Mouse (Mus musculus): Measurements from ENCODE around the gene Lztr1. TPM values are rescaled to one million over a fixed set of nuclear protein-coding genes. Genes with fewer than 3 reads are reported as not detected.
"Not testable (repeated sequence)": the region's sequence is repeated elsewhere in the genome, so short reads cannot be mapped to it uniquely, and the experiment has no call there.

Lztr1 gene
- total RNA-seq, 2 experiments from 2014 or later, result 43.6 to 54.4 TPM

DNA sequence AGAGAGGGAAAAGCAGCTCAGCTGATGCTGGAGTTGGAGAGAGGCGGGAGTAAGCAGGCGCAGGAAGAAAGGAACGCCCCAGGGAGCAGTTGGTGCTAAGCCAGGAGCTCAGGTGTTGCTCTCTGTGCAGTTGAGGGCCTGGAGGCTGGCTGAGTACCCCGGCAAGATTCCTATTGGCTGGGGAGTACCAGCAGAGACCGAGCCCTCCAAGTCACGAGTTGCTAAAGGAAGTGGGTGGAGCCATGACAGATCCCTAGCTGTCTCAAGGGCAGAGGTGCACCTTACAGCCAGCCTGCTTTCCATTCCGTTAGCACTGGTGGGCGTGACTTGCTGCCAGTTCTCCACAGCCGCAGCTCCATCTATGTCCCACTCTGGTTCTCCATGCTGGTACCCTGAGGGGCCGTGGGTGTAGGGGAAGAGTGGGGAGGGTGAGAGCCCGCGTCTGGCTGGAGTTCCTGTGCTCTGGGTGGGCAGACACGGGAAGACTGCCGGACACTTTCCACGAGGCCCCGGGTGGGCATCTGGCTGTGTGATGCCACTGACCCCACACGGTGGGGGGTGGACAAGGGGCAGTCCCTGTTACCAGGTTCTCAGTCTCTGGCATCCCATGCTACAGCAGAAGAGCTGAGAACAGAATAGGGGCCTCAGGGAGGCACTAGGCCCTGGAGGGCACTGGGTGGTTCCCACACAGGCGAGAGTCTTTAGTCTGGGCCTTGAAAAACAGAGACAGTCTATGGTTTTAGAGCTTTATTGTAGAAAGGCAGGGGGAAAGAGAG is 45.6 kb downstream of the Lztr1 start:
- ATAC-seq (replicated peaks; ENCODE audit: low FRiP score, poor library complexity, severe bottlenecking), result peak; percentile 75

DNA sequence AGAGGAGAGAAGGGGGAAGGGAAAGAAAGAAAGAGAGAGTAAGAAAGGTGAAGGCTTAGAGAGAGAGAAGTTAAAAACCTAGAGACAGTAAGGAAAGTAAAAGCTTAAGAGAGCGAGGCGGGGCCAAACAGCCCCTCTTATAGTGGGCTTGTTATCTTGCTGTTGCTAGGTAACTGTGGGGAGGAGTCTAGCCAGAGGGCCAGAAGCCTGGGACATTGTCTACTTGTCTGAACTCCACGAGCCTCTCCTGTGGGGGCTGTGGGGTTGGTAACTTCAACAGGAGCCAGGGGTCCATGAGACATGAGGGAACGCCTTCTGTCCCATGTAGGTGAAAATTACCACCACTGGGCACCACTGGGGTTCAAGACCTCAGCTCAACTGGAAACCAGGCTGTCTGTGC is 46.2 kb downstream of the Lztr1 start:
- ATAC-seq (replicated peaks; ENCODE audit: low FRiP score, poor library complexity, severe bottlenecking), result not testable (repeated sequence)

DNA sequence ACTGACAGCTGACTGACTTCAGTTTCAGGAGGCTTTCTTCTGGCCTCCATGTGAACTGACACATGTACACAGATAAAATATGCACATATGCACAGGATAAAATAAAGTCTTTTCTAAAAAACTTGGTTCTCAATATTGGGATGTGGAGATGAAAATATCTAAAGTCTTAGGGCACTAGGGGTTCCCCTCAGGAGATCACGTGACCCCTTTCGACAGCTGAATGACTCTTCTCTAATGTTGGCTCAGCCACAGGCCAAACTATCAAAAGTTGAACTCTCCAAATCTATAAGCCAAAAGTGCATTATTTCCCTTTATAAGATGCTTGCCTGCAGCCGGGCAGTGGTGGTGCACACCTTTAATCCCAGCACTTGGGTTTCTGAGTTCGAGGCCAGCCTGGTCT is 47.7 kb downstream of the Lztr1 start:
- no peak for ATAC-seq (replicated peaks; ENCODE audit: low FRiP score, poor library complexity, severe bottlenecking)

DNA sequence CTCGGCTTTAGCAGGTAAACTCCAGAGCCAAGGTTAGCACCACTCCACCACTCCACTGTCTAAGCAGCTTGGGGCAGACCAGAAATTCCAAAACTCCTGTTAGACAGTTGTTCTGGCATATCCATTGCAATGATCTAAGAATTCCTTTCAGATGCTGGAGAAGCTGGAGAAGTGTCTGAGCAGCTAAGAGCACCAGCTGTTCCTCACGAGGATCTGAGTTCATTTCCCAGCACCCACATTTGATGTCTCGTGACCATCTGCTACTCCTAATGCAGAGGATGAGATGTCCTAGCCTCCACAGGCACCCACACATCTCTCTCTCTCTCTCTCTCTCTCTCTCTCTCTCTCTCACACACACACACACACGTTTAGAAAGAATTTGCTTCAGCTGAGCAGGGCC is 48.4 kb downstream of the Lztr1 start:
- ATAC-seq (replicated peaks; ENCODE audit: low FRiP score, poor library complexity, severe bottlenecking), result no peak

DNA sequence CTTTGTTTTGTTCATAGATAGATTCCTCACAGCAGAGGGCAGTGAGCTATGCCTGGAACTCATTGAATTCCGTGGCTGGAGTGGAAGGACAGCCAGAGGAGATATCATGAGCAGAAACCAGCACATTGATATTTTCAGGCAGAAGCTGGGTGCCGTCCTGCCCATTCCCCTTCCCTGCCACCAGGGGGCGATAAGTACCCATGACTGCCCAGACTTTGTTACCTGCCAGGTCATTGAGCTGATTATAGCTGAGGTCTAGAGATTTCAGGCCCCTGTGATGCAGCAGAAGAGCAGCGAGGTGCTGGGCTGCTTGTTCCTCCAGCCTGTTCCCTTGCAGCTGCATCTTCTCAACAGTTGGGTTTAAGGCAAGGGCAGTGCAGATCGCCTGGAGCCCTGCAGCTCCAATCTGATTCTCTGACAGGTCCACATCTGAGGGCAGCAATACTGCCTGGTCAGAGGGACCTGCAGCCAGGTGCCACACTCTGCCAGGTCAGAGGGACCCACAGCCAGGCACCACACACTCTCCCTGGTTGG is 49.5 kb downstream of the Lztr1 start:
- ATAC-seq (replicated peaks; ENCODE audit: low FRiP score, poor library complexity, severe bottlenecking), result peak; percentile 64

DNA sequence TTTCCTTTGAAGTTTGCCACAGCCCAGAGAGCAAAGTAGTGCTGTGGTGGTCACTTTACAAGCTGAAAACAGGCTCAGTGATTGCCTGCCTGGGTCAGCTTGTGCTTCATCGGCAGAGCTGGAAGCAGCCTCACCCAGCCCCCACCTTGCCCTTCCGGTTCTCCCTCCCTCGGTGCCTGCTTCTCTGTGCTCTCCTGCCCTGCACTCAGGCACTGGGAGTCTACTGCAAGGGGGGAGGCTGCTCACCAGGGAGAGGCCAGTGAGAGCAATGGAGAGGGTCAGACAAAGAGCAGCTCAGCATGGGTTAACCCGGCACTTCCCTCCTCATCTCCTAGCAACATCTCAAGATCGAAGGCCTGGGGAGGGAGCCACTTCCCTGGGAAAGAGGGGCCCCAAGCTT is 50.3 kb downstream of the Lztr1 start:
- no peak for ATAC-seq (replicated peaks; ENCODE audit: low FRiP score, poor library complexity, severe bottlenecking)

DNA sequence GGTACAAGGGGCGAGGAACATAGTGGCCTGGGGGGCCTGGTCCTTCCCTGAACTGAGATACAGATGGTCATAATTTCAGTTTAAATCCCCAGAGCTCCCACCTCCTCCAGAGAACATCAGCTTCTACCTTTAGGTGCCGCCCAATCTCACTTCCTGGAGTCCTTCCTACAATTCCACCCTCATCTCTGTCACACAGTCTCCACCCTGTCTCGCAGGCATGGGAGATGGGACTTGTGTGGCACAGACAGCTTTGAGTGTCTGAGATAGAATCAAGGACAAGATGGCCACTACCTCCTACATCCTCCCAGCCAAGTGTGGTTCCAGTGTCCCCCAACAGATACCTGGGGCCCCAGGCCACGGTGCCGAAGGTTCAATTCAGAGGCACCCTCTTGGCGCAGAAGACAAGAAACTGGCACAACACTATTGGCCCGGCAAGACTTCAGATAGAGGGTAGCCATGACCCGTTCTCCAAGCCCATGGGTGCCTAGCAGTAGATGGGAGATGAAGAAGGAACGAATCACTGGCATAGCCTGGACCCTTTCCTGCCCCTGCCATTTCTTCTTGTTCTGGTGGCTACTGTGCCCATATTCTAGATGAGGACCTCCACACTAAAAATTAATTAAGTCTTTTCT is 51.0 kb downstream of the Lztr1 start:
- no peak for ATAC-seq (replicated peaks; ENCODE audit: low FRiP score, poor library complexity, severe bottlenecking)

DNA sequence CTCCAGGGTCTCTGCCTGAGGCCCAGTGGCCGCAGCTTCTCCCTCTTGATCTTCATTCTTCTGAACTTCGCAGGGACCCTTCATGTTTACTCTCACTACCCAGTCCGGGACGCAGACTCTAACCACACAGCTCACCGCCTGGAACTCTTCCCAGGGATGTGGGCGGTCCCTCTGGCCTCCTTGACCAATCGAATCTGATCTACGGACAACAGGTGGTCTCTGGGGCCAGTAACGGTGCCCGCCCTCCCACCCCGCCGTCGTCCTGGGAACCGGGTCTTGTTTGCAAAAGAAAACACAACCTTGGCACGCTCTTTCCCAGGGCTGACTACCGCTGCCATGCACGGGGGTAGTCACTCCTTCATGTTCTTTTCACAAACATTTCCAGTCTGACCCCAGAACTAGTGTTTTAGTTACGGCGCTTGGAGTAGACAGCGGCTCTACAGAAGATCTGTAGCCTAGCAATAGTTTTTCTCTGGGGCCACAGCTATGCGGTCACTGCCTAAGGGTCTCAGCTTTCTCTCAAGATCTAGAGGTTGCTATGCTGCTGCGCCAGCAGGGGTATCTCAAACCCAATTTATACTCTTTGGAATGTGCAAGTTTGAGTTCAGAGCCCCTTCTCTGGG is 52.8 kb downstream of the Lztr1 start, which contains the start of gene Lrrc74b:
Gene Lrrc74b (minus strand): TSS at position 120 of the 623 bp plus-strand sequence.
- ATAC-seq (replicated peaks; ENCODE audit: low FRiP score, poor library complexity, severe bottlenecking), result no peak

DNA sequence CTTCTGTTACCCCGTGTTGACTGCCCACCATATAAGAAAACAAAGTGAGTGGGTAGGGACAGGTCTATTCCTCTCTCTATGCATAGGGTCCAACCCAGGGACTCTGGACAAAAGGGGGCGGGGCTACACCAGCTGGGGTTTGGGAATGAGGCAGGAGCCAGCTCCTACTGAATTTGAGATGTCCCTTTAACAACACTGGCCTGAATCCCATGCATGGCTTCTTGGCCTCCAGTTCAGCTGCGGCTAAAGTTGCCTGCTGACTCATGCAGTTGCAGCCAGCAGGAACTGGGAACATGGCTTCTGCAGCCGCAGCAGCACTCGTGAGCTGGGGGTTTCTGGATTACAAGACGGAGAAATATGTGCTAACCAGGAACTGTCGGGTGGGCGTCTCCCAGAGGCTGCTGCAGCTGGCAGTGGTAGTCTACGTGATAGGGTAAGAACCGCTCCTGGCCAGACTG is 53.3 kb downstream of the Lztr1 start, which contains the start of gene P2rx6:
Gene P2rx6 (plus strand): TSS at position 135 of the 458 bp plus-strand sequence.
- no peak for ATAC-seq (replicated peaks; ENCODE audit: low FRiP score, poor library complexity, severe bottlenecking)

DNA sequence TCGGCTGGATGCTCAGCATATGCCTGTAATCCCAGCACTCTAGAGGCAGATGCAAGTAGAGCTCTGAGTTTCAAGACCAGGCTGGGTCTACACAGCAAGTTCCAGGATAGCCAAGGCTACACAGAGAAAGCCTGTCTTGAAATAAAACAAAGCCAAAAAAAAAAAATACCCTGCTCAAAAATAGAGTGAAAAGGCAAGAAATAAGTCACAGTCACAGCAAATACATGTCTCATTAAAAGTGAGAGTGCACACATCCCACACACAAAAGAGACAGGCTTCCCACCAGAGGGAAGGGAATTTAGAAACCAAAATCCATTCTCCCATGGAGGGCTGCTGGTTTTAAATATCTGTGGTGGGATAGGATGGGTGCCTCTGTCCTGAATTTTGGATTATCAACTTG is 55.1 kb downstream of the Lztr1 start:
- no peak for ATAC-seq (replicated peaks; ENCODE audit: low FRiP score, poor library complexity, severe bottlenecking)

DNA sequence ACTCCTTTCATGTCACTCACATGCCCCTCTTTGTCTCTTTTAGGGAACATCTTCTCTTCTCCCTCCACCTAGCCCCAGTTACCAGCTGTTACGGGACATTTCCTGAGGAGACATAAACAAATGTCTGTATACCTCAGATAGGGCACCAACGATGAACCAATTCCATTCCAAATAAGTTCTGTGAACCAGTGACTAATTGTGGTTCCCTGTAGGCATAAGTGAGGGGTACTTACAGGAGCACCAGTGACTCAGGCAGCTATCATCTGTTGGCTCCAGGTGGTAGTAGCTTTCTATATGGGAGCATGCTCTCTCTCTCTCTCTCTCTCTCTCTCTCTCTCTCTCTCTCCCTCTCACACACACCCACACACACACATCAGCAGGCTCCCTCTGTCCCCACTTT is 55.7 kb downstream of the Lztr1 start:
- no peak for ATAC-seq (replicated peaks; ENCODE audit: low FRiP score, poor library complexity, severe bottlenecking)

DNA sequence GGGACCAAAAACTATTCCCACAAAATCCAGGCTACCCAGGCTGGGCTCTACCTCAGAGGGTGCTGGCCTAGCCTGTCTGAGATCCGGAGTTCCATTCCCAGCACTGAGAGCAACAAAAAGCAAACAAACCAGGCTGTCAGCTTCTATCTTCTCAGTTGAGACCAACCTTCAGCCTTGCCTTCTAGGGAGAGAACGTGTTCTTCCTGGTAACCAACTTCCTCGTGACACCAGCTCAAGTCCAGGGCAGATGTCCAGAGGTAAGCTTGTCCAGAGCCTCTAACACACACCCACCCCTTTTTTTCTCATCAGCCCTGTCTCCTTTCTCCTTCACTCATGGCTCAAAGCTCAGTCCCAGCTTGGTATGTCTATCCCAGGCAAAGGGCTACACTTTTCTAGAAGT is 56.3 kb downstream of the Lztr1 start:
- no peak for ATAC-seq (replicated peaks; ENCODE audit: low FRiP score, poor library complexity, severe bottlenecking)

DNA sequence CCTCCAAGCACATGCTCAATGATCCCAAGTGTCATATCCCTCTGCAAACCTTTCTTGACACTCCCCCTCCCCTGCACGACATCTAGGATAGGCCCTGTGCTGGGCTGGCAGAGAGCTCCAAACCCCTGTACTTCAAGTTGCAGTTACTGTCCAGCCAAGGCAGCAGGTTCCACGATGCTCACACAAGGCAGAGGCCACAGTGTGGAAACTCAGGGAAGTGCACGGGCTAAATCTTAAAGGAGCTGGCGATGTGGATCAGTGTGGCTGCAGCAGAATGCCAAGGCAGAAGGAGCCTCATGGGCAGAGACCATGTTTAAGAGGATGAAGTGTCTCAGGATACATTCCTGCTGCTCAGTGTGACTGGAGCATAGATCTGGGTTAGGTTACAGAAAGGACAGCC is 57.7 kb downstream of the Lztr1 start:
- no peak for ATAC-seq (replicated peaks; ENCODE audit: low FRiP score, poor library complexity, severe bottlenecking)

Other genes starting within 250 kb of the Lztr1 start
- gene Tmem191c, start 232.6 kb upstream of the Lztr1 start, total RNA-seq (2015; ENCODE audit: low replicate concordance), result 4.6 TPM in 1 of 2 replicates, not detected in the other
- not detected in 2 replicates for gene Tmem191c, start 232.6 kb upstream of the Lztr1 start, total RNA-seq (2017; ENCODE audit: low replicate concordance)
- gene Serpind1, start 177.3 kb upstream of the Lztr1 start, total RNA-seq (2015; ENCODE audit: low replicate concordance), result not detected in 2 replicates
- not detected in 2 replicates for gene Serpind1, start 177.3 kb upstream of the Lztr1 start, total RNA-seq (2017; ENCODE audit: low replicate concordance)
- 22.6 and 25.9 TPM in 2 replicates for gene Snap29, start 102.7 kb upstream of the Lztr1 start, total RNA-seq (2015; ENCODE audit: low replicate concordance)
- 19.0 and 20.7 TPM in 2 replicates for gene Snap29, start 102.7 kb upstream of the Lztr1 start, total RNA-seq (2017; ENCODE audit: low replicate concordance)
- gene Pi4ka, start 102.4 kb upstream of the Lztr1 start, total RNA-seq (2015; ENCODE audit: low replicate concordance), result 15.9 and 72.1 TPM in 2 replicates
- 17.1 and 35.3 TPM in 2 replicates for gene Pi4ka, start 102.4 kb upstream of the Lztr1 start, total RNA-seq (2017; ENCODE audit: low replicate concordance)
- gene Crkl, start 56.7 kb upstream of the Lztr1 start, total RNA-seq (2015; ENCODE audit: low replicate concordance), result 21.3 and 25.2 TPM in 2 replicates
- 20.0 and 24.4 TPM in 2 replicates for gene Crkl, start 56.7 kb upstream of the Lztr1 start, total RNA-seq (2017; ENCODE audit: low replicate concordance)
- not detected in 2 replicates for gene Aifm3, start 19.1 kb upstream of the Lztr1 start, total RNA-seq (2015; ENCODE audit: low replicate concordance)
- gene Aifm3, start 19.1 kb upstream of the Lztr1 start, total RNA-seq (2017; ENCODE audit: low replicate concordance), result not detected in 2 replicates
- gene Thap7, start 22.4 kb downstream of the Lztr1 start, total RNA-seq (2015; ENCODE audit: low replicate concordance), result 9.6 and 24.1 TPM in 2 replicates
- 10.8 and 16.3 TPM in 2 replicates for gene Thap7, start 22.4 kb downstream of the Lztr1 start, total RNA-seq (2017; ENCODE audit: low replicate concordance)
- not detected in 2 replicates for gene Lrrc74b, start 52.6 kb downstream of the Lztr1 start, total RNA-seq (2015; ENCODE audit: low replicate concordance)
- not detected in 2 replicates for gene Lrrc74b, start 52.6 kb downstream of the Lztr1 start, total RNA-seq (2017; ENCODE audit: low replicate concordance)
- not detected in 2 replicates for gene P2rx6, start 53.2 kb downstream of the Lztr1 start, total RNA-seq (2015; ENCODE audit: low replicate concordance)
- not detected in 2 replicates for gene P2rx6, start 53.2 kb downstream of the Lztr1 start, total RNA-seq (2017; ENCODE audit: low replicate concordance)
- gene Slc7a4, start 74.5 kb downstream of the Lztr1 start, total RNA-seq (2015; ENCODE audit: low replicate concordance), result 2.2 TPM in 1 of 2 replicates, not detected in the other
- gene Slc7a4, start 74.5 kb downstream of the Lztr1 start, total RNA-seq (2017; ENCODE audit: low replicate concordance), result not detected in 2 replicates
- gene Smpd4, start 110.7 kb downstream of the Lztr1 start, total RNA-seq (2015; ENCODE audit: low replicate concordance), result 59.1 and 97.3 TPM in 2 replicates
- 32.6 and 43.5 TPM in 2 replicates for gene Smpd4, start 110.7 kb downstream of the Lztr1 start, total RNA-seq (2017; ENCODE audit: low replicate concordance)
- gene Ccdc74a, start 137.8 kb downstream of the Lztr1 start, total RNA-seq (2015; ENCODE audit: low replicate concordance), result 5.0 and 11.5 TPM in 2 replicates
- gene Ccdc74a, start 137.8 kb downstream of the Lztr1 start, total RNA-seq (2017; ENCODE audit: low replicate concordance), result 2.8 and 13.5 TPM in 2 replicates
- 55.1 and 70.8 TPM in 2 replicates for gene Med15, start 224.2 kb downstream of the Lztr1 start, total RNA-seq (2015; ENCODE audit: low replicate concordance)
- 57.3 and 60.2 TPM in 2 replicates for gene Med15, start 224.2 kb downstream of the Lztr1 start, total RNA-seq (2017; ENCODE audit: low replicate concordance)

All from erythroid progenitor cell, adult 5-6 weeks (primary cell).